Mouse (Mus musculus): ENCODE data around the gene Tmem59l.

Gene Tmem59l

DNA sequence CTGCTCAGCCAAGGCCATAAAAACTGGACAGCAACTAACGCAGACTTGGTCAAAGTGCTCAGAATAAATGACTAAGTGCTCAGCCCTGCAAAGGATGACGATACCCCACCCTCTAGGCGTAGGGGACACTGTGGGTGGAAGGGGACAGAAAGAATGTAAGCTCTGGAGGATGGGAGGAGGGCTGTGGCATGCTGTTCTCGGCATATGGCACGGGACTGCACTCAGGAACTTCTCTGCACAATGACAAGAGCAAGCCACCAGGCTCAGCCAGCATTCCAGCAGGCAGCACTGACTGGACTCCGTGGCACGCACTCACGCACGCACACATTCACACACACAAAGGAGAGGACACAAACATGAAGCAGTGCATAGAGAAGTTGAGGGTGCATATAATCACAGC is 26.6 kb downstream of the Tmem59l start:
- DNase-seq (ENCODE audit: low spot score): no peak

DNA sequence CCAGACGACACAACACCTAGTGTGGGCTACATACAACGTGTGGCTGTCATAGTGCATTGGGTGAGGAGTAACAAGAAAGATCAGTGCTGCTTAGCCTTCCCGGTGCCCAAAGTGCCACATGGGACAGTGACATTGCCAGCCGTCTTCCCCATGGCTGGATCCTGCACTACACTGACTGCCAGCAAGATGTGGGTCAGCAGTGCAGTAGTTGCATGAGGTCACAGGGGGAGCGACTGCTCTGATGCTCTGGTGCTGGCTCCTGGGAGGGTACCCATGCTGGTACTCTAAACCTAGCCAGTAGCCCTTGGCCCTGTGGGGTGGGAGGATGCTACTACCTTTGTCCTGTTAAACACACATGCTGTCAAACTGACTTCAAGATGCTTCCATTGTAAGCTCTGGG is 27.0 kb downstream of the Tmem59l start:
- DNase-seq (ENCODE audit: low spot score): no peak

DNA sequence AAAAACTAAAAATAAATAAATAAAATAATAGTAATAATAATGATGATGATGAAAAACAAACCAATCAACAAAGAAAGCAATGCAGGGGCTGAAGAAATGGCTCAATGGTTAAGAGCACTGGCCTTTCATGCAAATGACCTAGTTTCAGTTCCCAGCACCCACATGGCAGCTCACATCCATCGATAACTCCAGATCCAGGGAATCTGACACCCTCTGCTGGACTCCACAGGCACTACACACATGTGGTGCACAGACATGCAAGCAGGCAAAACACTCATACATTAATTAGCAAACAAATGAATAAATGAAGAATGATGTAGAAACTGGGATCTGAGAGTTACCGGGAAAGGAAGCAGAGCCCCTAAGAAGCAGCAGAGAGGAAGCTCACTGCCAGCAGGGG is 27.5 kb downstream of the Tmem59l start:
- no peak for DNase-seq (ENCODE audit: low spot score)

DNA sequence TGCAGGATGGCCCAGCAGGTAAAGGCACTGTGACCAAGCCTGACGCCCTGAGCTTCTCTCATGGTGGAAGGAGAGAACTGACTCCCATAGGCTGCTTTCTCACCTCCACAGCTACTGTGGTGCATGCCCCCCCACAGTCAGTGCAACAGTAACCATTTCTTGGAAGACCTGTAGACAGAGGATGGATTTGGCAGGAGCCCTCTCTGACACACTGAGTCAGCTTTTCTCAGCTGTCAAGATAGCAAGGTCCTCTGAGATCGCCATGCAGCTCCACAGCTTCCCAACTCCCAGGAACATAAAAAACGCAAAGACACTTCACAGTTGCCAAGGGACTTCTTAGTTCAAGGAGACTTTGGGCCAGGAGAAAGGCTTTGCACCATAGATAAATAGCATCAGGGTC is 28.7 kb downstream of the Tmem59l start:
- no peak for DNase-seq (ENCODE audit: low spot score)

DNA sequence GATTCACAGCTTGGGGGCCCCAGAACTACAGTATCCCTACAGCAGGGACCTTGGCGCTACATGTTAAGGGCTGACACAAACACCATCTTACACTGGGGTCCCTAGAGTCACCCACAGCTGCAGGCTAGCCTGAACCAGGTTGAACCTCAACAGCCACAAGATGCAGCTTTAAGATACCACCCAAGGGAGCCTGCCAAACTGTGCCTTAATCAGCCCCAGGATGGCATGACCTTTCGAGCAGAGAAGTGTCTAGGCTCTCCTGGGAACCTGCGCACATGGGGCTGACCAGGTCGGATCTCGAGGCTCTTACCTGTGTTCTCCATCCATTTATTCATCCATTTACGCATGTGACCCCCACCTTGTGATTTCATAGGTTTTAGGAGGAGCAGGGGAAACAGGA is 29.3 kb downstream of the Tmem59l start:
- DNase-seq (ENCODE audit: low spot score): no peak

DNA sequence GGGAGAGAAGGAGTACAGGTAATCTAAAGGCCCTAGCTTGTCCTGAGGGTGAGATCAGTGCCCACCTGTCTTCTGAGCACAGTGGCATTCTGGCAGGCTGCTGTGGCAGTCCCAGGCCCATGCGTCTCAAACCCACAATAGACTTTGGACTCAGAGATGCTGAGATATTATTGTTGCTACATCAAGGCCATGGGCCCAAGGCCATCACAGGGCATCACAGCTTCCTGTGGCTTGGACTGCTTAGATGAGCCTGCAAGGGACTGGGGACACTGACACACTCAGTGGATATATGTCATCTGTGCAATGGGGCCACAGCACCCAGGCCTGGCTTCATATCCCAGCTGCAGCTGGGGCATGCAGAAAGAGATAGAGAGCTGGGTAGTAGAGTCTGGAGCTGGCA is 30.2 kb downstream of the Tmem59l start:
- DNase-seq (ENCODE audit: low spot score): no peak

DNA sequence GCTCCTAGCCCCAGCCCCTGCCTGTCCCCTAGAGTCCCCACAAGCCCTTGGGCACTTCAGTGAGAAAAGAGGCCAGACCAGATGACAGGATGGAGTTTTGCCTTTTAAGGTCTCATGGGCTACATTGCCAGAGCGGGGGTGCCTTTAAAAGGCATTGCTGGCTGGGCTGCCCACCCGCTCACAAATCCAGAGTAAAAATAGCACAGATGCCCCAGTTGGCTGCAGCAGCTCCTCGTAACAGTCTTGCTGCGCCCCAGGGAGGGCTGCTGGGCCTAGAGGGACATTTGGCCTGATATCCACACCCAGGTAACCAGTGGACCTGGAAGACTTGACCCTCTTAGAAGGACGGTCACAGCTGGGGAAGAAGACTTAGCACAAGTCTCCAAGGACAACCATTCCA is 33.3 kb downstream of the Tmem59l start:
- no peak for DNase-seq (ENCODE audit: low spot score)

DNA sequence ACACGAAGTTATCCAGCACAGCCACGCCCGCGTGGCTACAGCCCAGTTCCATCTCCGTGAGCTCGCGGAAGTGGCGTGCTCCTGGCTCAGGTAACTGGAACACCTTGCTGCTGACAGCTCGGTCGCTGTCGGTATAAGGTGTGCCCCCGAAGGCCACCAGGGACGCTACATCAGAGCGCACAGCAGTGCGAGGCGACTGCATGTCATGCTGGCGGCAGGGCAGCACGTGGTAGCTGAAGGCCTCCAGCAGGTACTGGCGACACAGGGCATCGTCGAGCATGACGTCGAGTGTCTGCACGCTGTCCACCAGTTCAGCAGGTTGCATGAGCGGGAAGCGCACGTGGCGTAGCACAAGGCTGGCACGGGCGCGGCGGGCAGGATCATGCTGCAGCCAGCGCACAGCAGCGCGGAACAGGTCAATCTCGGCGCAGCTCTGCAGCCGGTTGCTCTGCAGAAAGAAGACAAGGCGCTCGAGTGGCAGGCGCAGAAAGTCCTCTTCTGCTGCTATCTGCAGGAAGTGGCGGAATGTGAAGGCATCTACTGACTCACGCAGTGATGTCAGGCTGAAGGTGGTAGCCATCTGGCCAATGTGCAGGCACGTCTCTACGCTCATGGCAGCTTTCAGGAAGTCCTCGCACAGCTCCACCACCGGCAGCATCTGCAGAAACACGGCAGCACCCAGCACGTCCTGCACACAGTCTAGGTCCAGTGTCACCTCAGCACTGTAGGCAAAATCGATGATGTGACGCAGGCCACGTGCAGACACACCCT is 34.8 kb downstream of the Tmem59l start:
- no peak for DNase-seq (ENCODE audit: low spot score)

DNA sequence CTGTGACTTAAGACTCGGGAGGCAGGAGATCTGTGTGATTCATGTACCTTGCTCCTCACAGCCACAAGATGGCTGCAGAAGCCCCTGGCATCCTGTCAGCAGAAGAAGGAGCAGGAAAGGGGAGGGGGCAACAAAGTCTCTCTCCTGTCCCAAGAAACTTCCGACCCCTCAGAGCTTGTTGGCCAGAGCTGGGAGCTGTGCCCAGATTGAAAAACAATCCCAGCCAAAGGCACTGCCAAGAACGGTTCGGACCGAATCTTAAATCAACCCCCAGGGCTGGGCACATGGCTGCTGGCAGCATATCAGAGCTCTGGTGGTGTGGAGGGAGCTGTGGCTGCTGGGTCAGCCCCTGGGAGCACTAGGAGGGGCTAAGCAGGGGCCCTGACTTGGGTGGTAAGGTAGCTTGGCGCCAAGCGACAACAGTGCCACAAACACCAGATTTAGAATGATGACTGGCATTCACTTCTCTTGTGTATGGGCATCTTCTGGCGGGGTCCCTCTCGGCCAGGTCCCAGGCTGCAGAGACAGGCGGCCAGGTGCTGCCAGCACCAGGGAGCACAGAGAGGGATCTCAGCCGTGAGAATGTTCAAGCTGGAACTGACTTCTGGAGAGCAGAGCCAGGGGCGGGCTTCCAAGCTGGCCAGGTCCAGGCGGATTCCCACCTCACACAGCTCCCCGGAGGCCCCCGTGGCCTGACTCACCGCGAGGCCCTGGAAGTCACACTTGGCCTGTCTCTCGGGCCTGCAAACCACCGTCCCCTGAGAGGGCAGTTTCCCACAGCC is 39.3 kb downstream of the Tmem59l start:
- peak; percentile 35 for DNase-seq (ENCODE audit: low spot score)

DNA sequence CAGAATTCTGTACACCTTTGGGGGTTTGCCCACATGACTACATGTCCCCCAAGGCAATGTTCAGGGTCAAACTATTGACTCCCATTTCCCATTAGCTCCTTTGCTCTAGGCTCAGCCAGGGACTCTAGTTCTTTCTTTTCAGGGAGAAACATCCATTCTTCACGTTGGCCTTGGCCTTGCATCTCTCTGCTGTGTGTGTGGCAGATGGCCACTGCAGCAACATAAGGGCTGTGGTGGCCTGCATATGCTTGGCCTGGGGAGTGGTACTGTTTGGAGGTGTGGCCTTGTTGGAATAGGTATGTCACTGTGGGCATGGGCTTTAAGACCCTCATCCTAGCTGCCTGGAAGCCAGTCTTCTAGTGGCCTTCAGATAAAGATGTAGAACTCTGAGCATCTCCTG is 41.2 kb downstream of the Tmem59l start:
- no peak for DNase-seq (ENCODE audit: low spot score)

DNA sequence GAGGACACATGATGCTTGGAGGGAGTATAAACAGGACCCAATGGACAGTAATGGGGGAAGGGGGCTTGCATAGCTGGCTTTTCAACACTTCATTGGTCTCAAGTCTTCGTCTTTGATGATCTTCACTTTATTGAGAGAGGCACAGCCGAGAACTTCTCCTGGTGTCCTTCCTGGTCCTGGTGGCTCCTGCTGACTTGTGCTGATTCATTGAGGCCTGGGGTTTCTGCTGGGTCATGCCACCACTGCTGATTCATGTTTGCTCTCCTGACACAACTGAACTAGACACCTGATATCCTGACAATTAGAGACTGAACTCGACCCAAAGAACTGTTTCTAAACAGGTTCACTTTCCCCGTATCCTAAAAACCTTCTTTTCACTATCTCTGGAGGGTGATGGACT is 43.8 kb downstream of the Tmem59l start:
- DNase-seq (ENCODE audit: low spot score): no peak

DNA sequence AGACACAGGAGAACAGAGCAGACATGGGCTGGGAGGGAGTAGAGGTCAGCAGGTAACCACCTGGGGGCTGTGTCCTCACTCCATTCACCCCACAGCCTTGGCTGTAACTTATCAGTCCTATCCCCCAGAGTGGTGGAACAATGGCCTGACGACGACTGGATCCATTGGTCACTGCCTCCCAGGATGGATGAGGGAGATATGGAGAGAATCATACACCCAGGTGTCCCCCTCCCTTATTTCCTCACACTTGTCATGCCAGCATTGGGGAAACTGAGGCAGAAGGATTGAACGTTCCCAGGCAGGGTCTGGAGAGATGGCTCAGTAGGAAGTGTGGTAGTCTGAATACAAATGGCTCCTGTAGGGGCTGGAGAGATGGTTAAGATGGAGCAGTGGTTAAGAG is 45.6 kb downstream of the Tmem59l start:
- DNase-seq (ENCODE audit: low spot score): no peak

DNA sequence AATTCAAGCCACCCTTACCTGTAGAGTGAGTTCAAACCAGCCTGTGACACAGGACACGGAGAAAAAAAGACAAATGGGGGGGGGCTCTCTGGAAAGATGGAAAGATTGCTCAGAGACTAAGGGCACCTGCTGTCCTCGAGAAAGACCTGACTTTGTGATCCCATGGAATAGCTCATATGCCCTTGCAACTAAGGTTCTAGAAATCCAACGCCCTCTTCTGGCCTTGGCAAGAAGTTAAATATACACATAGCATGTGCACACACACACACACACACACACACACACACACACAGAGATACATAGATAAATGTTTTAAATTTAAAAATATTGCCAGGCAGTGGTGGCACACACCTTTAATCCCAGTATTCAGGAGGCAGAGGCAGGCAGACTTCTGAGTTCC is 46.9 kb downstream of the Tmem59l start:
- DNase-seq (ENCODE audit: low spot score): no peak

DNA sequence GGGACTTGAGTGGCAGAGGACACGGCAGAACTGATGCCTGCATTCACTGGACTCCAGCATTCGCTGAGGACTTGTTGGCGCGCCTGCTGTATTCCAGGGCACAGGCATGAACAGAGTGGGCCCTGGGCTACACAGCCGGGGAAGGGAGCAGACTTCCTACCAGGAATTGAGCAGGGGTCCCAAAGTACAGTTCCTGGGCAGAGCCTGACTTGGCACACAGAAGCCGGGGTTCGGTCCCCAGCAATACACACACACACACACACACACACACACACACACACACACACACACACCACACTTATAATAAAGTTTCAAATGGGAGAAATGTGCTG is 47.3 kb downstream of the Tmem59l start:
- DNase-seq (ENCODE audit: low spot score): no peak

DNA sequence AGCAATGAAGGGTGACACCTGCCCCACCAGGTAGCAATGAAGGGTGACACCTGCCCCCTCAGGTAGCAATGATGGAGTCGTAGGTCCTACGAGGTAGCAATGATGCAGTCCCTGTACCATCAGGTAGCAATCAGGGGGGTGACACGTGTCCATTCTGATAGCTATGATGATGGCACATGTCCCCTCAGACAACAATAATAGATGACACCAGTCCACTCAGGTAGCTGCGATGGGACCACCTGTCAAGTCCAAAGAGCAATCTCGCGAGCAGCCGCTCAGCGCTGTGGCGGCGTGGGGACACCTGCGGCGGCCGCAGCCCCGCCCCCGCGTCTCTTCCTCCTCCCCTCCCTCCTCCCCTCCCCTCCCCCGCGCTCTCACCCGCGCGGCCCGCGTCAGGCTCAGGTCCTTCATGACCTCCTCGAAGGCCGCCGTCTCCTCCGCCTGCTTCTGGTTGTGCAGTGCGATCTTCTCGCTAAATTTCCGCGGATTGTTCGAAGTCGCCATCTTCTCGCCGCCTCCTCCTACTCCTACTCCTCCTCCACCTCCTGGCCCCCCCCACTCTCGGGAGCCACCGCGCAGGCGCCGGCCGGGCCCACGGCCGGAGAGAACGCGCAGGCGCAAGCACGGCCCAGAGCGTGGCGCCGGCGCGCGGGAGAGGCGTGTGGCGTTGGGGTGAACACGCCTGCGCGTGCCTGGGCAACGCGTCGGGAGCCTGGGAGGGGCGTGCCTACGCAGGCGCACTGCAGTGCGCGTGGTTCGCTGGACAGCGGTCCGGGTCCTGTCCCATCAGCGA is 47.9 kb downstream of the Tmem59l start, which contains the start of gene Crtc1:
Gene Crtc1 (minus strand): TSS at position 525 of the 793 bp plus-strand sequence.
- peak; percentile 99 for DNase-seq (ENCODE audit: low spot score)

DNA sequence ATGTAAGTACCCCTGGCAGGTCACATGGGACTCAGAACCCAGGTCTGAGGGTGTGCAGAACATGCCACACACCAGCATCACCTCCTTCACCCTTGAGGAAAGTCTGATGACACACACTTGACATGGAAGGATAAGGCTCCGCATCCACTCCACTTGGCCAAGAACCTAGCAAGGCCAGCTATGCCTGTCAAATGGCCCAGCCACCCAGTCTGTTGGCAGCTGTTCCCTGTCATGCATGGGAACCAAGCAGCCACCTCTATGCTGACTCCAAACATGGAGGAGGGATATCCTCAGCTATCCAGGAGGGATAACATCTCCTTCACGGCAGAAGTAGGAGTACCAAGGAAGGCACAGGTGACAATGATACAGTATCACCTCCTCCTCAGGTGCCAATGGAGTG is 48.7 kb downstream of the Tmem59l start:
- DNase-seq (ENCODE audit: low spot score): no peak

DNA sequence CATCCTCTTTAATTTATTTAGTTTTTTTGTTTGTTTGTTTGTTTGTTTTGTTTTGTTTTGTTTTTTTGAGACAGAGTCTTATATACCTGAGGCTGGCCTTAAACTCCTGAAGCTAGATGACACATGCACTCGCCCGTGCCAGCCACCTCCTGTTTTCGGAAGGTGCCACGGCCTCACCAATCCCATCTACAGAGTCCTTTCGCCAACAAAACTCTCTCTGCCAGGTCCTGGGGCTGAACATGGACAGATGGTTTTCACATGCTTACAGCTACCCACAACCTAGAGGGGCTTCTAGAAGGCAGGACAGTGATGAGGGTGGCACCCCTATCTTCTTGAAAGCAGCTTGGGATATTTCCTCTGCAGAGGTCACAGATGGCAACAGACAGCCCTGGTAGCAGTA is 52.0 kb downstream of the Tmem59l start:
- no peak for DNase-seq (ENCODE audit: low spot score)

Measured in ovary, postnatal 36 days (tissue).